Mouse (Mus musculus): ENCODE results near the gene Gm17087. TPM values are rescaled to one million over a fixed set of nuclear protein-coding genes. Genes with fewer than 3 reads are reported as not detected.

The Gm17087 gene
- polyA plus RNA-seq (2014; fragmentation: Illumina TruSeq; extraction: RNeasy Lipid Tissue Mini Kit (QIAGEN cat#74804)), result not detected

DNA sequence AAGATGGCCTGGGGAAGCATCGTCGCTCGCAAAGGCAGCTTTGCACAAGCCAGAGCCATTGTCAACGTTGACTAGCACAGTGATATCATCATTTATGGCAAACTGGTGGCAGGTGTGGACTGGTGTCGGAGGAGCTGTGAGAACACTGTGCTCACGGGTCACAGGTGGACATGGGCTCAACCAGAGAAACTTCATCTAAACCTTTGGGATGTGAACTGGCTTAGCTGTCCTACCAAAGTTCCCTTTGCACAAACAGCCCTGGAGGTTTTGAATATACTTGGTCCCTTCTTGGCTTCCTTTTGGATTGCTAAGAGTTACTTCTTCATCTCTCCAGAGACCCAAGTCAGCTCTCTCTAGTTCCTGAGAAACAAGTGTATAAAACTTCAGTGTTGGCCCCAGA, at the start of gene Gm17087:
Gene Gm17087 (minus strand): TSS at position 101 of the 400 bp plus-strand sequence.

DNA sequence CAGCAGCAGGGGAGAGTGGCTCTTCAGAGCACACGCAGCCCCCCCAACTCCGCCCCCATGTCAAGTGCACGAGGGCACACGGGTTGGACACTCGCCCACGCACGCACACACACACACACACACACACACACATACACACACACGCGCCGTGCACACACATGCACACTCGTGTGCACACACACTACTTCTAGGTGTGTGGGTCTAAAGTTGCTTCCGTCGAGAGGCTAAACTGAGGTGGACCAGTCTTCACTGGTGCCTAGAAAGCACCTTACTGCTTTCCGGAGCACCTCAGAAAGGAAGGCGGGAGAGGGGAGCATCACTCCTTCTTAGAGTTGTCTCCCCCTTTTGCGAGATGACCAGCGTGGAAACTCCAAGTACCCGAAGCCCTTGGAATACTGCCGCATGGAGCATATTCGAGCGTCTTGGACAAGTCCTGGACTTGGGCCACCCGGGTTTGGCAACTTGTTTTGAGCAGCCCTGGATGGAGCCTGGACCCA, 41.5 kb downstream of the Gm17087 start, which contains the start of gene Pde10a:
Gene Pde10a (plus strand): TSS at position 148 of the 497 bp plus-strand sequence.

Other genes with a start within 250 kb of the Gm17087 start
- 2.9 TPM for gene Prr18, start 229.5 kb downstream of the Gm17087 start, polyA plus RNA-seq (2014; fragmentation: Illumina TruSeq; extraction: RNeasy Lipid Tissue Mini Kit (QIAGEN cat#74804))
- 0.37 TPM for gene T2, start 211.0 kb downstream of the Gm17087 start, polyA plus RNA-seq (2014; fragmentation: Illumina TruSeq; extraction: RNeasy Lipid Tissue Mini Kit (QIAGEN cat#74804))
- not detected for gene T, start 132.5 kb downstream of the Gm17087 start, polyA plus RNA-seq (2014; fragmentation: Illumina TruSeq; extraction: RNeasy Lipid Tissue Mini Kit (QIAGEN cat#74804))
- 12.0 TPM for gene Pde10a, start 41.6 kb downstream of the Gm17087 start, polyA plus RNA-seq (2014; fragmentation: Illumina TruSeq; extraction: RNeasy Lipid Tissue Mini Kit (QIAGEN cat#74804))

All from ovary, adult 10 weeks (tissue).